Mouse (Mus musculus): ENCODE results near the gene Trim2.

DNA sequence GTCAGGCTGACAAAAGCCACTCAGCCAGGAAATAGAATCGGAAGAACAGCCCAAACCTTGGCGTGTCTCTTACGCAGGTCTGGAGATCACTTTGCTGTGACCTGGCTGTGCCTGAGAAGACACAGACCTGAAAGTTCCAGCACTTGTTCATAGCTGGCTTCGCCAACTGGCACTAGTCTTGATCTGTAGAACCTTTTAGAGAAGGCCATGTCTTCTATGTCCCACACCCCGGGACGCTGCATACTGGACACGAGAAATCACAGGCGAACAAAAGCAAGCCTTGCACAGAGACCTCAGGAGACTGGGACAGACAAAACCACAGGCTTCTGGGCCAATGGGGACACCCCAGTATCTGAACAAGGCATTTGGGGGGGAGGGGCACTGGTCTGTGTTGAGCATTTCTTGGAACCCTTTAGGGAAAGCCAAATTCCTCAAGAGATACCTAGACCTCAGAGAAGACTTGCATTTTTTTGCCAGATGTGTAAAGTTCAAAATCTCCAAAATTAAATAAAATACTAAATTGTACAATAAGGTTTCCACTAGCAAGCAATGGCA lies 3.2 kb downstream of the Trim2 start:
- TF ChIP-seq CTCF (IDR thresholded peaks at IDR 0.05; ENCODE audit: borderline replicate concordance, extremely low read depth, insufficient read depth, insufficient read length) (no peak), POLR2A (IDR thresholded peaks at IDR 0.05; ENCODE audit: borderline replicate concordance, extremely low read depth, insufficient read depth, insufficient read length, poor library complexity, severe bottlenecking) (no peak)
